Mouse (Mus musculus): ENCODE results near the gene Caln1. TPM values are rescaled to one million over a fixed set of nuclear protein-coding genes. Genes with fewer than 3 reads are reported as not detected.

Caln1 gene
- polyA plus RNA-seq, 1 experiment from 2014 or later, result not detected

DNA sequence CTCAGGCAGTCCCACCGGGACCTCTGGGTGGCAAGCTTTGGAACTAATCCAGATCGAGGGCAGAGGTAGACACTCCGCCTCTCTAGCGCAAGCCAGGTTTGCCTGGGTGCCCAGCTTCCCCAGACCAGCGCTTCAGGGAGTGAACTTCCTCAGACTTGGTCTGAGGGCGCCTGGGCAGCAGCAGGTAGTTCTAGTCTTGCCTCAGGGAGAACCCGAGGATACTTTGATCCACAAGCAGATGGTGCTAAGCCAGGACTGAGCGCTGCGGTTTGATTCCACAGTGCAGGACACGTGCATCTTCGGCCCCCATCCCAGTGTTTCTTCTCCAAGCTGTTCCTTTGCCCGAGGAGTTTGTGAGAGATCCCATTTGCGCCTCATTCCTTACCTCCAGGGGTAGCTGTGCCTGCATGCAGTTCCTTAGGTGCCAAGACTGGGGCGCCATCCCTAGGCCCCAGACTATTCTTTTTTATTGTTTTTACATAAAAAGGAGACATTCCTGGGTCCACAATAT, 80.8 kb downstream of the Caln1 start:
- WGBS, result 9% methylated on average over 14 of the region's 14 CpGs

DNA sequence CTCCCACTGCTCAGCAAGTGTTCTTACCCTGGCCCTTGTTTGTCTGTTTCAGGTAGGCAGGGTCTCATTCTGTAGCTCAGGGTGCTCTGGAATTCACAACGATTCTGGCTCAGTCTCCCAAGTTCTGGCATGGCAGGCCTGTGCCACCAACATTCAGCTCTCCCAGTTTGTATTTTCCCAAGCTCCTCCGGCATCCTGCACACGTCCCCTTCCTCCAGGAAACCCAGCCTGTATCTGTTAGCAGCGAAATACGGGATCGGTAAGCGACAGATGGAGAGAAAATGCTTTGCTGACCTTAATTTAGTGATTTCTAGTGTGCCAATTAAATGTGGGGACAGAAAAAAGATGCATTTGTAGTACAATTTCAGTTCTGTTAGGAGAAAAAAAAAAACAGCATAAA, 88.8 kb downstream of the Caln1 start:
- TF ChIP-seq EP300 (IDR thresholded peaks at IDR 0.05) (no peak), CTCF (IDR thresholded peaks at IDR 0.05) (no peak)
- WGBS, result 84% methylated on average over 7 of the region's 7 CpGs

More for the DNA sequence above, 80.8 kb downstream of the Caln1 start:
- H3K27me3 ChIP-seq (replicated peaks; ENCODE audit: insufficient read depth, low read length), result peaks cover 16% of the 10 kb centered on the region; the same call in 1 of the 2 replicates
- H3K4me3 ChIP-seq (ENCODE audit: low read depth, low read length), result no peak overlapping the region
- H3K27ac ChIP-seq (ENCODE audit: low read length), result no peak overlapping the region
- no peaks in the 10 kb centered on the region for H3K36me3 ChIP-seq (ENCODE audit: insufficient read depth, low read length)
- H3K9ac ChIP-seq (replicated peaks; ENCODE audit: low read depth), result no peak overlapping the region
- no peak for ATAC-seq
- TF ChIP-seq EP300 (IDR thresholded peaks at IDR 0.05) (no peak), CTCF (IDR thresholded peaks at IDR 0.05) (no peak)
- no peak overlapping the region for H3K4me2 ChIP-seq (replicated peaks; ENCODE audit: low read depth, low read length)
- DNase-seq (ENCODE audit: low spot score), result no peak
- H3K9me3 ChIP-seq (ENCODE audit: low read length), result no peaks in the 10 kb centered on the region
- H3K4me1 ChIP-seq (ENCODE audit: insufficient read depth, low read depth, low read length), result no peaks in the 10 kb centered on the region

DNA sequence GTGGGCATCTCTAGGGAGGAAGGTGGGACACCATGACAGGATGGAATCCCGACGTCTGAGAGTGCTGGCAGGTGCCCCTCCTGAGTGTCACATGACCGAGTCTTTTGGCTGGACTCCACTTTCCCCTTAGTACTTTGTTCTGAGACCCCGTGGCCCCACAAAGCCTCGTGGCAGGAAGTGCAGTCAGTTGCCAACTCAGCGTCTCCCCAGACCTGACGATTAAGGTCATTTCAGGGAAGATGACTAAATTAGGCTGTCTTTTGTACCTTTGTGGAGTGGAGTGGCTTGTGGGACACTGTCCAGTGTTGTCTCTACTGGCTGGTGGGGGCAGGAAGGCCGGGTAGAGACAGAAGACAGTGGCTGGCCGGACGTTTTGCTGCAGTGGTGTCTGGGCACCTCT, 103.0 kb downstream of the Caln1 start:
- DNase-seq (ENCODE audit: low spot score) (no peak), ATAC-seq (no peak)
- TF ChIP-seq EP300 (IDR thresholded peaks at IDR 0.05) (no peak), CTCF (IDR thresholded peaks at IDR 0.05) (no peak)
- 57% methylated on average over 10 of the region's 10 CpGs for WGBS
- Histone ChIP-seq H3K27ac (ENCODE audit: low read length) (no peak overlapping the region), H3K27me3 (replicated peaks; ENCODE audit: insufficient read depth, low read length) (no peaks in the 10 kb centered on the region), H3K9ac (replicated peaks; ENCODE audit: low read depth) (no peak overlapping the region), H3K9me3 (ENCODE audit: low read length) (no peaks in the 10 kb centered on the region), H3K36me3 (ENCODE audit: insufficient read depth, low read length) (no peaks in the 10 kb centered on the region), H3K4me3 (ENCODE audit: low read depth, low read length) (no peak overlapping the region), H3K4me1 (ENCODE audit: insufficient read depth, low read depth, low read length) (no peaks in the 10 kb centered on the region), H3K4me2 (replicated peaks; ENCODE audit: low read depth, low read length) (no peak overlapping the region)

More for the DNA sequence above, 88.8 kb downstream of the Caln1 start:
- no peaks in the 10 kb centered on the region for H3K36me3 ChIP-seq (ENCODE audit: insufficient read depth, low read length)
- H3K27me3 ChIP-seq (replicated peaks; ENCODE audit: insufficient read depth, low read length), result no peaks in the 10 kb centered on the region
- H3K27ac ChIP-seq (ENCODE audit: low read length), result no peak overlapping the region
- DNase-seq (ENCODE audit: low spot score), result no peak
- no peak overlapping the region for H3K9ac ChIP-seq (replicated peaks; ENCODE audit: low read depth)
- no peak overlapping the region for H3K4me3 ChIP-seq (ENCODE audit: low read depth, low read length)
- H3K4me2 ChIP-seq (replicated peaks; ENCODE audit: low read depth, low read length), result no peak overlapping the region
- ATAC-seq, result no peak
- no peaks in the 10 kb centered on the region for H3K4me1 ChIP-seq (ENCODE audit: insufficient read depth, low read depth, low read length)
- no peaks in the 10 kb centered on the region for H3K9me3 ChIP-seq (ENCODE audit: low read length)

DNA sequence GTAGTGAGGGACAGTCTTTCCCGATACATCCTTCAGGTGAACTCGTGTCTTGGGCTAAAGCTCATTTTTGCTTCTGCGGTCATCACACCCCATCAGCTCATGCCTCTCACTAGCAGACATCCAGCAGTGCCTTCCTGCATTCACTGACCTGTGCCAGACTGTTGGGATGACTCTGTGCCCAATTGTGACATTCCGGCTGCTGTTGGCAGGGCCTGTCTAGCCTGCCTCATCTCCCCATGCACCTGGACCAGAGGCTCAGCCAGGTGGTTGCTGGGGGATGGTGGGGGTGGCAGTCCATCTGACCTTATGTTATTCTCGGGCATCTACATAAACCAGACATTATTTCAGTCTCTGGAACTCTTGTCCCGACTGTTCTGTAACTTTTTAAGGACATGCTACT, 105.6 kb downstream of the Caln1 start:
- no peak overlapping the region for H3K27ac ChIP-seq (ENCODE audit: low read length)
- no peak overlapping the region for H3K9ac ChIP-seq (replicated peaks; ENCODE audit: low read depth)
- no peaks in the 10 kb centered on the region for H3K36me3 ChIP-seq (ENCODE audit: insufficient read depth, low read length)
- no peaks in the 10 kb centered on the region for H3K4me1 ChIP-seq (ENCODE audit: insufficient read depth, low read depth, low read length)
- ATAC-seq (no peak), DNase-seq (ENCODE audit: low spot score) (no peak)
- no peak for TF ChIP-seq CTCF (IDR thresholded peaks at IDR 0.05)
- TF ChIP-seq EP300 (IDR thresholded peaks at IDR 0.05), result no peak
- WGBS, result 78% methylated on average over 6 of the region's 6 CpGs
- no peaks in the 10 kb centered on the region for H3K27me3 ChIP-seq (replicated peaks; ENCODE audit: insufficient read depth, low read length)
- H3K4me3 ChIP-seq (ENCODE audit: low read depth, low read length), result no peak overlapping the region
- H3K4me2 ChIP-seq (replicated peaks; ENCODE audit: low read depth, low read length), result no peak overlapping the region
- no peaks in the 10 kb centered on the region for H3K9me3 ChIP-seq (ENCODE audit: low read length)

DNA sequence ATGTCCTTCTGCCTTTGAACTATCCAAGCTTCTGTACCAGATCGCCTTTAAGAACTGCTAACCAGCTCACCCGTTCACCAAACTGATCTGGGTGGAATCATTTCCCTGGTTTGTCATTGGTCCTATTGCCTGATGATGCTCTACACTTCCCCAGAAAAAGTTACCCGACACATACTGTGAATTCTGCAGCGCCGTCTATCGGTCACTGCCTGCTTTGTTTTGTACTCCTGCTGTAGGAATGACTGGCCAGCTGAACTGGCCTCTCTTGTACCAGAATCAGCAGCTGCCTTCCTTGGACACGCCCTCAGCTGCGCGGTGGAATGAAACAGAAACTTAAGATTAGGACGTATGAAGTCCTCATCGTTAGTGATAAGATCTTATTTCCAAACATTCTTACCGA, 107.5 kb downstream of the Caln1 start:
- Histone ChIP-seq H3K4me1 (ENCODE audit: insufficient read depth, low read depth, low read length) (no peaks in the 10 kb centered on the region), H3K27ac (ENCODE audit: low read length) (no peak overlapping the region), H3K4me3 (ENCODE audit: low read depth, low read length) (no peak overlapping the region), H3K9ac (replicated peaks; ENCODE audit: low read depth) (no peak overlapping the region), H3K27me3 (replicated peaks; ENCODE audit: insufficient read depth, low read length) (no peaks in the 10 kb centered on the region), H3K36me3 (ENCODE audit: insufficient read depth, low read length) (no peaks in the 10 kb centered on the region), H3K9me3 (ENCODE audit: low read length) (no peaks in the 10 kb centered on the region), H3K4me2 (replicated peaks; ENCODE audit: low read depth, low read length) (no peak overlapping the region)
- TF ChIP-seq CTCF (IDR thresholded peaks at IDR 0.05) (peak; percentile 31), EP300 (IDR thresholded peaks at IDR 0.05) (no peak)
- ATAC-seq (no peak), DNase-seq (ENCODE audit: low spot score) (no peak)
- WGBS, result 56% methylated on average over 12 of the region's 12 CpGs

DNA sequence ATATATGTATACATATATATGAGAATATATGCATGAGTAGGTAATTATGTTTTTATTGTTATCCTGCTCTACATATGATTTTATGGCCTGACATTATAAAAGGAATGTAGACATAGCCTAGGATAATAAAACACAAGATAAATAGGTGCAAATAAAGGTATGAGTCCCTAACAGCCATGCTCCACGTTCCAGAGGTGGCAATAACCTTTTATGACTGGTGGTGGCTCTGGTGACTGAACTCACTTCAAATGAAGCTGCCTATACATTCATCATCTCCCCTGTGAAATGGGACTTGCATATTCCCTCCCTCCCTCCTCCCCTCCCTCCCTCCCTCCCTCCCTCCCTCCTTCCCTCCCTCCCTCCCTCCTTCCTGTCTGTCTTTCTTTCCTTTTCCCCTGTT, 111.0 kb downstream of the Caln1 start:
- no peak for TF ChIP-seq CTCF (IDR thresholded peaks at IDR 0.05)
- TF ChIP-seq EP300 (IDR thresholded peaks at IDR 0.05), result no peak
- Histone ChIP-seq H3K4me3 (ENCODE audit: low read depth, low read length) (no peak overlapping the region), H3K36me3 (ENCODE audit: insufficient read depth, low read length) (no peaks in the 10 kb centered on the region), H3K27me3 (replicated peaks; ENCODE audit: insufficient read depth, low read length) (no peaks in the 10 kb centered on the region), H3K4me2 (replicated peaks; ENCODE audit: low read depth, low read length) (no peak overlapping the region), H3K4me1 (ENCODE audit: insufficient read depth, low read depth, low read length) (no peaks in the 10 kb centered on the region), H3K9me3 (ENCODE audit: low read length) (no peaks in the 10 kb centered on the region), H3K9ac (replicated peaks; ENCODE audit: low read depth) (no peak overlapping the region), H3K27ac (ENCODE audit: low read length) (no peak overlapping the region)
- 54% methylated on average over 1 of the region's 1 CpGs for WGBS
- ATAC-seq, result no peak
- DNase-seq (ENCODE audit: low spot score), result no peak

DNA sequence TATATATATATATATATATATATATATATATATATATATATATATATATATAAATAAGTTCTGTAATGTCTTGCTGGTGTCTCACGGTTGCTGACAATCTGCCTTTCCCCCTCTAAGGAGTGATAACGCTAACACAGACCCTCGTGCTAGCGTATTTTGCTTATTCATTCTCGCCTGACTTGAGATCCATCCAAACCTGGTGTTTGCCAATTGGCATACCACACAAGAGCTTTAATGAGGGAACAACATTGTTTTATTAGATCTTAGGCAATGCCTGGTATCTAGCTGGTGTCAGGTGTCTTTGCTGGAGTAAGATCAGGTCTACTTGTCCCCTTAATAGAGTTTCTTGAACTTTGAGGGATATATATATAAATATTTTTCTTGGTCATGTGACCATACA, 122.2 kb downstream of the Caln1 start:
- Histone ChIP-seq H3K4me3 (ENCODE audit: low read depth, low read length) (no peak overlapping the region), H3K9me3 (ENCODE audit: low read length) (no peaks in the 10 kb centered on the region), H3K4me2 (replicated peaks; ENCODE audit: low read depth, low read length) (no peak overlapping the region), H3K36me3 (ENCODE audit: insufficient read depth, low read length) (no peaks in the 10 kb centered on the region), H3K4me1 (ENCODE audit: insufficient read depth, low read depth, low read length) (no peaks in the 10 kb centered on the region), H3K27me3 (replicated peaks; ENCODE audit: insufficient read depth, low read length) (no peaks in the 10 kb centered on the region), H3K27ac (ENCODE audit: low read length) (no peak overlapping the region), H3K9ac (replicated peaks; ENCODE audit: low read depth) (no peak overlapping the region)
- WGBS, result 69% methylated on average over 5 of the region's 5 CpGs
- ATAC-seq, result no peak
- TF ChIP-seq CTCF (IDR thresholded peaks at IDR 0.05) (no peak), EP300 (IDR thresholded peaks at IDR 0.05) (no peak)
- no peak for DNase-seq (ENCODE audit: low spot score)
